Mouse (Mus musculus) stomach, embryonic 14.5 days (tissue): ENCODE results near the gene Exosc2. TPM values are rescaled to one million over a fixed set of nuclear protein-coding genes. Genes with fewer than 3 reads are reported as not detected.

Source experiments
- ATAC-seq: fragments of 200-750 bp; cut with Nextera tagmentation; 2 replicates; pipeline ENCODE4 v1.8.0; 2017; ENCODE audit warnings: low read depth, moderate TSS enrichment; ENCODE audit not compliant: insufficient number of reproducible peaks, insufficient read depth, low FRiP score
- H3K27ac ChIP-seq: fragments of 300-500 bp; sonication (generic); 2 replicates; pipeline ENCODE4 v1.5.1; 2014; ENCODE audit warnings: mild to moderate bottlenecking, low read length, moderate library complexity, mixed read lengths
- H3K27me3 ChIP-seq: fragments of 300-500 bp; sonication (generic); 2 replicates; pipeline ENCODE4 v1.6.1; 2014; ENCODE audit warnings: low read length, control low read depth, mixed read lengths; ENCODE audit not compliant: control insufficient read depth, insufficient read depth
- H3K36me3 ChIP-seq: fragments of 300-500 bp; sonication (generic); 2 replicates; pipeline ENCODE4 v1.6.1; 2014; ENCODE audit warnings: mild to moderate bottlenecking, control low read depth, low read length, moderate library complexity, mixed read lengths; ENCODE audit not compliant: control insufficient read depth, insufficient read depth
- H3K4me1 ChIP-seq: fragments of 300-500 bp; sonication (generic); 2 replicates; pipeline ENCODE4 v1.6.1; 2014; ENCODE audit warnings: low read length, control low read depth, mixed read lengths; ENCODE audit not compliant: control insufficient read depth, insufficient read depth
- H3K4me2 ChIP-seq: fragments of 300-500 bp; sonication (generic); replicated peaks from 2 replicates; pipeline ENCODE4 v1.6.1; 2014; ENCODE audit warnings: low read depth, low read length, control low read depth
- H3K4me3 ChIP-seq: fragments of 300-500 bp; sonication (generic); 2 replicates; pipeline ENCODE4 v1.5.1; 2014; ENCODE audit warnings: low read depth, low read length, control low read depth
- H3K9ac ChIP-seq: fragments of 300-500 bp; sonication (generic); replicated peaks from 2 replicates; pipeline ENCODE4 v1.6.1; 2014; ENCODE audit warnings: low read depth, mild to moderate bottlenecking, control low read depth, low read length, moderate library complexity, mixed read lengths
- H3K9me3 ChIP-seq: fragments of 300-500 bp; sonication (generic); 2 replicates; pipeline ENCODE4 v1.6.1; 2016; ENCODE audit warnings: low read depth, low read length, control low read depth; ENCODE audit not compliant: control insufficient read depth
- WGBS: fragments of 180-500 bp; shearing (Covaris S2); extraction: QIAGEN DNeasy Blood & Tissue Kit; methylation state at CpG from one replicate; pipeline ENCODE4 v1.1.7; 2014; 5-methylcytosine and 5-hydroxymethylcytosine counted together
- polyA plus RNA-seq: library from polyadenylated mRNA; unstranded; fragments of >200 nt; fragmentation: Nextera tagmentation; extraction: Ambion mirVana; gene quantifications from 2 replicates; pipeline ENCODE4 v1.2.1, GENCODE M21; 2014

Gene Exosc2
- polyA plus RNA-seq, 1 experiment from 2014 or later, result 54.2 TPM

- Histone ChIP-seq H3K27ac (no peak overlapping the region), H3K4me2 (no peak overlapping the region), H3K27me3 (no peaks in the 10 kb centered on the region), H3K9ac (no peak overlapping the region), H3K9me3 (no peaks in the 10 kb centered on the region), H3K4me1 (no peaks in the 10 kb centered on the region), H3K4me3 (no peak overlapping the region), H3K36me3 (no peaks in the 10 kb centered on the region)
- ATAC-seq, result no peak
- 73% methylated on average over 9 of the region's 9 CpGs for WGBS
Observed at GRCm38 (mm10) chr2:31727576-31728277, 57.2 kb downstream of the Exosc2 start.

GRCm38 (mm10) chr2:31730640-31731039, 60.1 kb downstream of the Exosc2 start:
- no peaks in the 10 kb centered on the region for H3K27me3 ChIP-seq
- H3K4me2 ChIP-seq, result no peak overlapping the region
- no peaks in the 10 kb centered on the region for H3K36me3 ChIP-seq
- no peak overlapping the region for H3K27ac ChIP-seq
- 0 out of 2 replicates have a peak, but pooled peaks cover 2% of the 10 kb centered on the region for H3K4me1 ChIP-seq
- no peaks in the 10 kb centered on the region for H3K9me3 ChIP-seq
- no peak overlapping the region for H3K4me3 ChIP-seq
- no peak for ATAC-seq
- WGBS, result 90% methylated on average over 5 of the region's 5 CpGs
- H3K9ac ChIP-seq, result no peak overlapping the region

Other genes with a start within 250 kb of the Exosc2 start
- 34.3 and 54.4 TPM in 2 replicates for gene Ass1, start 200.5 kb upstream of the Exosc2 start, polyA plus RNA-seq
- gene Fubp3, start 98.1 kb upstream of the Exosc2 start, polyA plus RNA-seq, result 87.2 and 89.7 TPM in 2 replicates
- gene Prdm12, start 30.7 kb upstream of the Exosc2 start, polyA plus RNA-seq, result not detected in 2 replicates
- gene Abl1, start 17.7 kb downstream of the Exosc2 start, polyA plus RNA-seq, result 44.0 and 46.4 TPM in 2 replicates
- 0.11 and 0.25 TPM in 2 replicates for gene Qrfp, start 139.9 kb downstream of the Exosc2 start, polyA plus RNA-seq
- 0.10 TPM in 1 of 2 replicates, not detected in the other for gene Fibcd1, start 175.3 kb downstream of the Exosc2 start, polyA plus RNA-seq
- gene Lamc3, start 216.6 kb downstream of the Exosc2 start, polyA plus RNA-seq, result 0.36 and 0.49 TPM in 2 replicates